Mouse (Mus musculus) MEL (cell line): ENCODE measurements around the gene Tpm1. TPM values are rescaled to one million over a fixed set of nuclear protein-coding genes. Genes with fewer than 3 reads are reported as not detected.

Experiments used
- DNase-seq: peaks from one replicate; pipeline ENCODE4 v3.0.0; 2011; ENCODE audit warnings: low read depth, low spot score
- H3K27ac ChIP-seq: 2 replicates; pipeline ENCODE4 v1.5.1; 2012; ENCODE audit warnings: low read depth, mild to moderate bottlenecking, control low read depth, low read length, moderate library complexity; ENCODE audit not compliant: control insufficient read depth
- H3K27me3 ChIP-seq, 2 experiments: fragments of 150-350 bp in 1 of 2; sonication (generic) in 1 of 2; 2 replicates each; pipeline ENCODE4 v1.6.1; 2012; ENCODE audit warnings: low read length in 2 of 2, mild to moderate bottlenecking in 2 of 2, improper control_type of control experiment in 1 of 2, moderate library complexity in 1 of 2; ENCODE audit not compliant: insufficient read depth in 2 of 2, control insufficient read depth in 1 of 2
- H3K36me3 ChIP-seq, 2 experiments: 2 replicates each; pipeline ENCODE4 v1.6.1; 2012 to 2014; ENCODE audit warnings: low read length in 2 of 2, improper control_type of control experiment in 1 of 2, inconsistent platforms in 1 of 2, mild to moderate bottlenecking in 1 of 2; ENCODE audit not compliant: insufficient read depth in 2 of 2, control insufficient read depth in 1 of 2
- H3K4me1 ChIP-seq, 2 experiments: fragments of 150-350 bp in 1 of 2; sonication (generic) in 1 of 2; 2 replicates each; pipeline ENCODE4 v1.6.1; 2012; ENCODE audit warnings: low read length in 2 of 2, improper control_type of control experiment in 1 of 2, mild to moderate bottlenecking in 1 of 2; ENCODE audit not compliant: insufficient read depth in 2 of 2, control insufficient read depth in 1 of 2
- H3K4me3 ChIP-seq, 2 experiments: fragments of 150-350 bp in 1 of 2; sonication (generic) in 1 of 2; 2 replicates each; pipeline ENCODE4 v1.5.1; 2012; ENCODE audit warnings: low read depth in 2 of 2, low read length in 2 of 2, mild to moderate bottlenecking in 2 of 2, moderate library complexity in 2 of 2, control low read depth in 1 of 2, improper control_type of control experiment in 1 of 2; ENCODE audit not compliant: control insufficient read depth in 1 of 2, insufficient read depth in 1 of 2
- H3K79me2 ChIP-seq: 2 replicates; pipeline ENCODE4 v1.6.1; 2012; ENCODE audit warnings: mild to moderate bottlenecking, low read length, moderate library complexity; ENCODE audit not compliant: control insufficient read depth, poor library complexity, insufficient read depth
- H3K9ac ChIP-seq: 2 replicates; pipeline ENCODE4 v1.6.1; 2012; ENCODE audit warnings: low read depth, mild to moderate bottlenecking, control low read depth, low read length, moderate library complexity; ENCODE audit not compliant: control insufficient read depth, poor library complexity, severe bottlenecking
- H3K9me3 ChIP-seq: fragments of 150-350 bp; sonication (generic); replicated peaks from 2 replicates; pipeline ENCODE4 v1.6.1; 2012; ENCODE audit warnings: mild to moderate bottlenecking, low read length, improper control_type of control experiment, moderate library complexity; ENCODE audit not compliant: insufficient read depth
- BHLHE40 ChIP-seq: IDR thresholded peaks from 2 replicates; pipeline ENCODE4 v1.6.1; 2012; ENCODE audit warnings: low read depth, mild to moderate bottlenecking, inconsistent platforms, low read length, improper control_type of control experiment, borderline replicate concordance
- CHD2 ChIP-seq: IDR thresholded peaks from 2 replicates; pipeline ENCODE4 v1.6.1; 2011; ENCODE audit warnings: low read length, improper control_type of control experiment
- CTCF ChIP-seq, 3 experiments: IDR thresholded peaks in 2 of 3; conservative IDR thresholded peaks in 1 of 3; 2 replicates each; pipeline ENCODE4 v1.5.1; 2011 to 2012; ENCODE audit warnings: low read length in 3 of 3, low read depth in 2 of 3, mild to moderate bottlenecking in 2 of 3, improper control_type of control experiment in 1 of 3, inconsistent platforms in 1 of 3, mixed read lengths in 1 of 3, moderate library complexity in 1 of 3; ENCODE audit not compliant: control insufficient read depth in 1 of 3, insufficient read depth in 1 of 3, poor library complexity in 1 of 3, severe bottlenecking in 1 of 3
- E2F4 ChIP-seq: IDR thresholded peaks from 2 replicates; pipeline ENCODE4 v1.6.1; 2011; ENCODE audit warnings: low read depth, low read length, improper control_type of control experiment, borderline replicate concordance
- ELF1 ChIP-seq: IDR thresholded peaks from 2 replicates; pipeline ENCODE4 v1.6.1; 2014; ENCODE audit warnings: low read depth, mild to moderate bottlenecking, inconsistent platforms, low read length, improper control_type of control experiment, moderate library complexity
- EP300 ChIP-seq, 2 experiments: IDR thresholded peaks; 2 replicates each; pipeline ENCODE4 v1.6.1; 2011; ENCODE audit warnings: improper control_type of control experiment in 2 of 2, low read length in 2 of 2, low read depth in 1 of 2, mild to moderate bottlenecking in 1 of 2
- ETS1 ChIP-seq: IDR thresholded peaks from 2 replicates; pipeline ENCODE4 v1.6.1; 2012; ENCODE audit warnings: low read depth, mild to moderate bottlenecking, inconsistent platforms, low read length, improper control_type of control experiment, moderate library complexity
- GABPA ChIP-seq: IDR thresholded peaks from 2 replicates; pipeline ENCODE4 v1.6.1; 2012; ENCODE audit warnings: low read depth, mild to moderate bottlenecking, inconsistent platforms, low read length, improper control_type of control experiment, moderate library complexity
- GATA1 ChIP-seq: IDR thresholded peaks from 2 replicates; pipeline ENCODE4 v1.6.1; 2011; ENCODE audit warnings: low read depth, low read length, improper control_type of control experiment
- HCFC1 ChIP-seq: IDR thresholded peaks from 2 replicates; pipeline ENCODE4 v1.6.1; 2012; ENCODE audit warnings: low read depth, mild to moderate bottlenecking, inconsistent platforms, low read length, improper control_type of control experiment, moderate library complexity
- MAZ ChIP-seq: IDR thresholded peaks from 2 replicates; pipeline ENCODE4 v1.6.1; 2012; ENCODE audit warnings: low read depth, mild to moderate bottlenecking, inconsistent platforms, low read length, improper control_type of control experiment
- MEF2A ChIP-seq: IDR thresholded peaks from 2 replicates; pipeline ENCODE4 v1.6.1; 2014; ENCODE audit warnings: low read depth, mild to moderate bottlenecking, inconsistent platforms, low read length, improper control_type of control experiment; ENCODE audit not compliant: poor library complexity, insufficient replicate concordance, severe bottlenecking; ENCODE audit errors: extremely low read depth
- MXI1 ChIP-seq: IDR thresholded peaks from 2 replicates; pipeline ENCODE4 v1.6.1; 2011; ENCODE audit warnings: mild to moderate bottlenecking, low read depth, low read length, improper control_type of control experiment
- MYB ChIP-seq: IDR thresholded peaks from 2 replicates; pipeline ENCODE4 v1.6.1; 2011; ENCODE audit warnings: mild to moderate bottlenecking, low read depth, low read length, improper control_type of control experiment
- MYC ChIP-seq: IDR thresholded peaks from 2 replicates; pipeline ENCODE4 v1.6.1; 2011; ENCODE audit warnings: low read depth, mild to moderate bottlenecking, low read length, improper control_type of control experiment, moderate library complexity
- NELFE ChIP-seq: IDR thresholded peaks from 2 replicates; pipeline ENCODE4 v1.6.1; 2011; ENCODE audit warnings: low read depth, low read length, improper control_type of control experiment
- NRF1 ChIP-seq: IDR thresholded peaks from 2 replicates; pipeline ENCODE4 v1.6.1; 2014; ENCODE audit warnings: low read depth, mild to moderate bottlenecking, inconsistent platforms, low read length, improper control_type of control experiment, moderate library complexity; ENCODE audit not compliant: poor library complexity, insufficient read depth, severe bottlenecking
- POLR2A ChIP-seq, 2 experiments: IDR thresholded peaks; 2 replicates each; pipeline ENCODE4 v1.6.1; 2011 to 2012; ENCODE audit warnings: low read length in 2 of 2, mild to moderate bottlenecking in 2 of 2, control low read depth in 1 of 2, improper control_type of control experiment in 1 of 2, low read depth in 1 of 2, moderate library complexity in 1 of 2; ENCODE audit not compliant: control insufficient read depth in 1 of 2, insufficient read depth in 1 of 2, poor library complexity in 1 of 2
- POLR2AphosphoS2 ChIP-seq: IDR thresholded peaks from 2 replicates; pipeline ENCODE4 v1.6.1; 2011; ENCODE audit warnings: low read length, improper control_type of control experiment
- POLR2AphosphoS5 ChIP-seq: IDR thresholded peaks from 2 replicates; pipeline ENCODE4 v1.6.1; 2012; ENCODE audit warnings: low read depth, borderline replicate concordance, mild to moderate bottlenecking, inconsistent platforms, low read length, moderate library complexity, mixed read lengths
- RAD21 ChIP-seq: IDR thresholded peaks from 2 replicates; pipeline ENCODE4 v1.6.1; 2011; ENCODE audit warnings: mild to moderate bottlenecking, low read depth, low read length, improper control_type of control experiment
- RCOR1 ChIP-seq: IDR thresholded peaks from 2 replicates; pipeline ENCODE4 v1.6.1; 2012; ENCODE audit warnings: low read depth, mild to moderate bottlenecking, inconsistent platforms, low read length, improper control_type of control experiment
- SIN3A ChIP-seq: IDR thresholded peaks from 2 replicates; pipeline ENCODE4 v1.6.1; 2012; ENCODE audit warnings: low read length, improper control_type of control experiment, inconsistent platforms
- SMC3 ChIP-seq: IDR thresholded peaks from 2 replicates; pipeline ENCODE4 v1.6.1; 2011; ENCODE audit warnings: low read depth, low read length, improper control_type of control experiment
- TAL1 ChIP-seq: IDR thresholded peaks from 2 replicates; pipeline ENCODE4 v1.6.1; 2012; ENCODE audit warnings: mild to moderate bottlenecking, inconsistent platforms, low read length, moderate library complexity, mixed read lengths
- TCF12 ChIP-seq: IDR thresholded peaks from 2 replicates; pipeline ENCODE4 v1.6.1; 2014; ENCODE audit warnings: low read depth, mild to moderate bottlenecking, inconsistent platforms, low read length, improper control_type of control experiment, moderate library complexity
- UBTF ChIP-seq: IDR thresholded peaks from 2 replicates; pipeline ENCODE4 v1.6.1; 2012; ENCODE audit warnings: low read depth, mild to moderate bottlenecking, inconsistent platforms, low read length, improper control_type of control experiment, moderate library complexity, borderline replicate concordance; ENCODE audit not compliant: insufficient read depth
- ZC3H11A ChIP-seq: IDR thresholded peaks from 2 replicates; pipeline ENCODE4 v1.6.1; 2012; ENCODE audit warnings: low read depth, mild to moderate bottlenecking, inconsistent platforms, low read length, improper control_type of control experiment
- ZKSCAN1 ChIP-seq: IDR thresholded peaks from 2 replicates; pipeline ENCODE4 v1.6.1; 2012; ENCODE audit warnings: low read depth, mild to moderate bottlenecking, inconsistent platforms, low read length, improper control_type of control experiment, moderate library complexity
- ZNF384 ChIP-seq: IDR thresholded peaks from 2 replicates; pipeline ENCODE4 v1.6.1; 2012; ENCODE audit warnings: low read depth, mild to moderate bottlenecking, inconsistent platforms, low read length, improper control_type of control experiment
- polyA plus RNA-seq, 2 experiments: library from polyadenylated mRNA; stranded (reverse) in 1 of 2; unstranded in 1 of 2; fragments of >175 nt in 1 of 2; fragments of >200 nt in 1 of 2; gene quantifications; 2 replicates each; pipeline versions ENCODE4 v1.2.1 to v1.2.4; 2012; ENCODE audit warnings: low replicate concordance in 2 of 2, low read depth in 1 of 2; ENCODE audit not compliant: insufficient read length in 2 of 2, insufficient read depth in 1 of 2, missing spikeins in 1 of 2
- total RNA-seq: library from RNA; depleted of rRNA; stranded (reverse); fragments of 300-350 nt; gene quantifications from 2 replicates; pipeline ENCODE4 v1.2.3, GENCODE M21; 2012

Tpm1 gene
- total and polyA plus RNA-seq, 3 experiments: 38.2 to 113 TPM; not detected in 1

DNA sequence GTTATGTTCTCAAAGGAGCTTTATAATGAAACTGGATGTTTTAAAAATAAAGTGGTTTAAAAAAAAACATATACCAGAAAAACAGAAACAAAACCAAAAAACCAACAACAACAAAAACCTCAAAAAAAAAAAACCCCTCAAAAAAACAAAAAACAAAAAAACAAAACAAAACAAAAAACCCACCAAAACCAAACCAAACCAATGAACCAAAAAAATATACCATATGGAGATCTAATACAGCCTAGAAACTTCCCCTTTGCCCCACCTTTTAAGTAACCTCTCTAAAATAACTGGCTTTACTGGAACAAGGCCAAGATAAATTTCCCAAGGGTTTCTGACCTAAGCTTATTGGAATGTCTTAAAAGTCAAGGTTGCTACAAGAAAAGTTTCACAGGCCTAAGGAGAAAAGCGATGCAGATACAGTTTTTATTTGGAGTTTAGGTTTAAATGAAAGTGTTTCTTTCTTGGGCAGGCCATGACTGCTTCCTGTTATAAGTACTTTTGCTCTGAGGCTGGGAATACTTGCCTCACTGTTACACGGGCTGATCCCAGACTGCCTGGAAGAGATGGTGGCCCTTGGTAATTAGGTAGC is 12.6 kb downstream of the Tpm1 start (continued):
- TF ChIP-seq HCFC1: no peak

DNA sequence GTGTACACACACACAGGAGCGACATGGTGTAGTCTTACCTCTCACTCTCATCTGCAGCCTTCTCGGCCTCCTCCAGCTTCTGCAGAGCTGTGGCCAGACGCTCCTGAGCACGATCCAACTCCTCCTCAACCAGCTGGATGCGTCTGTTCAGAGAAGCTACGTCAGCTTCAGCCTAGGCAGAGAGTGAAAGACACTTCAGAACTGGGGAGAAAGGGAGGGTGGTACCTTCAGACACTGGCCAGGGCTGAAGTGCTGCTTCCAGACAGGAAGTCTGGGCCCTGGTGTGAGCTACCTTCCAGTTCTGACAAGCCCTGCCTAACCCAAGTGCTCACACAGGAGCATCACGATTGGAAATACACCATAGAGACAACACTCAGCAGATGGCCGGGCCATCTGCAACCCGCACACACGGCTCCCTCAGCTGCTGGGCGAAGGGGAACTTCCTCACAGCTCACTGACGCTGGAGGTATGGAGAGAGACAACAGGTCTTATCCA is 13.2 kb downstream of the Tpm1 start:
- Histone ChIP-seq H3K79me2 (peaks cover 24% of the 10 kb centered on the region), H3K27me3 (no peaks in the 10 kb centered on the region), H3K36me3 (peaks cover 10 to 26% of the 10 kb centered on the region in 2 experiments)
- peak; percentile 81 for DNase-seq
- no peak for TF ChIP-seq MYB
- TF ChIP-seq CTCF (IDR thresholded peaks at IDR 0.05 in 2 of 3, conservative IDR thresholded peaks at IDR 0.05 in 1 of 3; ENCODE audit: control insufficient read depth in 1 of 3, insufficient read depth in 1 of 3, low read depth in 2 of 3, low read length in 3 of 3, poor library complexity in 1 of 3, severe bottlenecking in 1 of 3): no peak
- TF ChIP-seq POLR2AphosphoS5: no peak
- TF ChIP-seq MAZ: no peak
- TF ChIP-seq ZC3H11A: no peak
- TF ChIP-seq ELF1: 0 out of 2 replicates have a peak, but pooled peaks have one; percentile 35
- TF ChIP-seq MYC: no peak
- 0 out of 2 replicates have a peak, but pooled peaks have one; percentile 2 for TF ChIP-seq ZNF384
- TF ChIP-seq POLR2AphosphoS2: no peak
- no peak for TF ChIP-seq MEF2A
- TF ChIP-seq TCF12: peak; percentile 58; the same call in 1 of the 2 replicates
- 0 out of 2 replicates have a peak, but pooled peaks have one; percentile 15 for TF ChIP-seq BHLHE40
- TF ChIP-seq TAL1: peak; percentile 47
- no peak for TF ChIP-seq GATA1
- TF ChIP-seq ZKSCAN1: no peak
- TF ChIP-seq SIN3A: peak; percentile 42; the same call in 1 of the 2 replicates
- TF ChIP-seq POLR2A (IDR thresholded peaks at IDR 0.05; ENCODE audit: control insufficient read depth in 1 of 2, insufficient read depth in 1 of 2, low read depth in 1 of 2, low read length in 2 of 2, poor library complexity in 1 of 2): no peak
- TF ChIP-seq NELFE: no peak
- no peak for TF ChIP-seq RCOR1
- TF ChIP-seq NRF1: no peak
- TF ChIP-seq SMC3: no peak
- TF ChIP-seq ETS1: peak; percentile 39; the same call in 1 of the 2 replicates
- TF ChIP-seq RAD21: no peak
- TF ChIP-seq MXI1: peak; percentile 61; the same call in 1 of the 2 replicates
- no peak for TF ChIP-seq UBTF
- TF ChIP-seq E2F4: no peak
- peak in 1 of 2 experiments; percentile 35; a peak in 1 of 4 replicates for TF ChIP-seq EP300 (IDR thresholded peaks at IDR 0.05; ENCODE audit: low read depth in 1 of 2, low read length in 2 of 2)
- no peak for TF ChIP-seq GABPA
- no peak for TF ChIP-seq CHD2
- TF ChIP-seq, all 39 proteins: peak for 9
- Histone ChIP-seq H3K9ac (peak overlapping the region; percentile 13), H3K4me3 (no peak overlapping the region; a peak in 2 of 4 replicates), H3K27ac (peak overlapping the region; percentile 30), H3K9me3 (no peaks in the 10 kb centered on the region), H3K4me1 (peaks cover 22 to 26% of the 10 kb centered on the region in 2 experiments)
